Mouse (Mus musculus): Measurements from ENCODE around the gene AI837181. TPM values are rescaled to one million over a fixed set of nuclear protein-coding genes. Genes with fewer than 3 reads are reported as not detected.
A peak's percentile ranks its signal among the peaks of the same experiment; 100 is the strongest.

Gene AI837181
- polyA plus RNA-seq, 1 experiment from 2014 or later = 58.5 TPM

DNA sequence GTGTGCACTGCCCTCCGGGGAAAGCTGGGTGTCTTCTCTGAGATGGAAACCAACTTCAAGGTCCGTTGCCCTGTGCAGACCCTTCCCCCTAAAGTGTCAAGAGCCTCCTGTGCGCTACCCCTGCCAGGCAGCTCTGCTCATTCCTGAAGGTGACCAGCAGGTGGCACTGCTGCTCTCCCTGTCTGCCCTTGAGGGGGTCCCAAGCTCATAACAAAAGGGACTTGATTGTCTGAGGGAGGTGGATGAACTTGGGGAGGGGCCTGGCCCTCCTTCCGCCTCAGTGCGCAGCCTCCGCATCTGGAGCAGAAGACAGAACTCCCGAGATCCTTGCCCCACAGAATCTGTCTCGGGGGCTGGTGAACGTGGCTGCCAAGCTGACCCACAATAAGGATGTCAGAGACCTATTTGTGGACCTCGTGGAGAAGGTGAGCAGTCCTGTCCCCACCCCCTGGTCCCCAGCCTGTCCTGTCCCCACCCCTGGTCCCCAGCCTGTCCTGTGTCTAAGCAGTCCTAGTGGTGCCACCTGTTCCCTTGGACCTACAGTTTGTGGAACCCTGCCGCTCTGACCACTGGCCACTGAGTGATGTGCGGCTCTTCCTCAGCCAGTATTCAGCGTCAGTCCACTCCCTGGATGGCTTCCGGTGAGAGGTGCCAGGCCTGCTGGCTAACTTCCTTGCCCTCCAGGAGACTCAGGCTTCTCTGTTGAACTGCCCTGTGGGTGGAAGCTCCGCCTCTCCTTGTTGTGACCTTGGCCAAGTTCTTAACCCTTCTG is 39.0 kb downstream of the AI837181 start:
- POLR2A ChIA-PET = interaction anchor here (0.6 to 4.1 kb wide), 10 partner anchors 11 to 180 kb away, joined by 3 to 29 read pairs (median 4); partner anchors contain the start of genes Cfl1, Efemp2, Fosl1 and Mus81
- CTCF ChIA-PET = interaction anchor here (0.8 to 11.3 kb wide), 12 partner anchors 8 to 126 kb away, joined by 3 to 143 read pairs (median 5); partner anchors contain the start of genes Cfl1 and Mus81
- ATAC-seq (no peak), DNase-seq (ENCODE audit: low read depth, low spot score) (no peak)
- TF ChIP-seq CTCF (IDR thresholded peaks at IDR 0.05) = no peak
- in situ Hi-C loops (cut with MboI; ENCODE audit: low pct_unique_long_range_greater_than_20kb) = no loop called here
- H3K27me3 ChIP-seq = no peaks in the 10 kb centered on the region

DNA sequence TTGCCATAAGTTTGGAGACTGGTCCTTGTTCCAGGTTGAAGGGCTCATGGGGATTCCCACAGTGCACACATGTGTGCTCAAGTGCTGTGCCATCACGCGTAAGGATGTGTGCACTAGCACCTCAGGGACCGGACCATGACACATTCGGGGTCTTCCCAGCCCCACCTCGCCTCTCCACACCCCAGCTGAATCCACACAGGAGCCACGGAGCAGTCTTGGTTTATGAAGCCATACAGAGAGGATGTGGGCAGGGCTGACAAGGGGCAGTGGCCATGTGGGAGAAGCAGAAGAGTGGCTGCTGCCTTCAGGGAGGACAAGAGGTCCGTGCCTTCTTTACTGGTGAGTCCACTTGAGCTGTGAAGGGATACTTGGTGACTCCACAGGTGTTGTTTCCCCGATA is 40.1 kb downstream of the AI837181 start:
- ATAC-seq (no peak), DNase-seq (ENCODE audit: low read depth, low spot score) (no peak)
- POLR2A ChIA-PET = interaction anchor here (1.0 to 3.2 kb wide), 3 partner anchors 9 to 23 kb away, joined by 3 to 21 read pairs (median 3); partner anchors contain the start of genes Efemp2 and Mus81
- H3K27me3 ChIP-seq = no peaks in the 10 kb centered on the region
- in situ Hi-C loops (cut with MboI; ENCODE audit: low pct_unique_long_range_greater_than_20kb) = no loop called here
- CTCF ChIA-PET = interaction anchor here (0.7 to 11.3 kb wide), 5 partner anchors 19 to 64 kb away, joined by 3 to 143 read pairs (median 7); partner anchors contain the start of genes Cfl1 and Mus81
- no peak for TF ChIP-seq CTCF (IDR thresholded peaks at IDR 0.05)

DNA sequence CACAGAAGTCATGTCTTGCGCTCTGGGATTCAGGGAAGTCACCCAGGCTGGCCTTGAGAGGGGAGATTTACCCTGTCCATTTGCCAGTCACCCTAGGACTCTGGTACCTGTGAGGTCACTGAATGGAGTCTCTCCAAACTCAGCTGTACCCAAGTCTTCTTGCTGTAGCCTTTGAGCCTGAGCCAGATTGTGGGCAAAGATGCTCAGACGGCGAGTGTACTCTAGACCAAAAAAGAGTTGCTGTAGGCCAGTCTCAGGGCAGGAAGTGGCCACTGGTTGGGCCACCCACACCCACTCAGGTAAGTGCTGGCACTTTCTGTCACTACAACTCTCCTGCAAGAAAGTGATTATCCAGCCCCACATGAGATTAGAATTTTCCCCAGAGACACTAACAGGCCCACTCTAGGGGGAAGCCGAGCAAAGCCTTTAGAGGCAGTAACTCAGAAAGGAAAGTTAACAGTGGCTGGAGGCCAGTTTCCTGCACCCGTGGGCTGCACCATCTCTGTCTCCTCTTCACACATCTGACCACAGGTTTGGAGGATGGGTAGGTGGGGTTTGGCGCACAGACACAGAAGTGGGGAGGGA is 42.1 kb downstream of the AI837181 start:
- H3K27me3 ChIP-seq = no peaks in the 10 kb centered on the region
- TF ChIP-seq CTCF (IDR thresholded peaks at IDR 0.05) = no peak
- DNase-seq (ENCODE audit: low read depth, low spot score) (no peak), ATAC-seq (no peak)
- ChIA-PET POLR2A (interaction anchor here (1.0 to 1.4 kb wide), 2 partner anchors 8 to 13 kb away, joined by 3 to 4 read pairs; no protein-coding TSS in a partner anchor), CTCF (interaction anchor here (1.1 to 11.3 kb wide), 2 partner anchors 19 to 62 kb away, joined by 3 to 143 read pairs; partner anchors contain the start of genes Cfl1 and Mus81)
- in situ Hi-C loops (cut with MboI; ENCODE audit: low pct_unique_long_range_greater_than_20kb) = no loop called here

DNA sequence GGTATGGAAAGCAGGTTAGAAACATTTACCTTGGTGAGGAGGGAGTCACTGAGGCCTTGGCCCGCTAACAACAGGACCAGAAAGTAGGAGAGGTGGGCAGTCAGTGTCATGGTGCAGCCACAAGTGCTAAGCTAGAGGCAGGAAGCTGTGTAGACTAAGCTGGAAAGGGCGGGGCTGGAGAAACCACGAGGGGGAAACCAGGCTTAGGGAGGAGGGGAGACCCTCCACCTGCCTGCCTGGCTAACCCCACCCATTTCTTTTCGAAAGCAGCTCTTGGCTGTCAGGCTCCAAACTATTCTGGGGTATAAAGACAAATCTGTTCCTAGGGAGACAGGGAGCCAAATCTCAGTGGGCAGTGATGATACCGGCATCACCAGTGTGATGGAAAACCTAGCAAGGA is 43.4 kb downstream of the AI837181 start, which contains the start of gene Ctsw:
Gene Ctsw, minus strand, starts transcription at position 134 of the 400 bp plus-strand sequence.
- H3K27me3 ChIP-seq = no peaks in the 10 kb centered on the region
- POLR2A ChIA-PET = interaction anchor here (1.0 to 1.4 kb wide), 3 partner anchors 11 to 20 kb away, joined by 3 to 4 read pairs (median 3); partner anchors contain the start of gene Mus81
- DNase-seq (ENCODE audit: low read depth, low spot score) (no peak), ATAC-seq (no peak)
- TF ChIP-seq CTCF (IDR thresholded peaks at IDR 0.05) = no peak
- in situ Hi-C loops (cut with MboI; ENCODE audit: low pct_unique_long_range_greater_than_20kb) = no loop called here
- CTCF ChIA-PET = interaction anchor here (11.3 kb wide), 1 partner anchor 17 kb away, joined by 143 read pairs; the partner anchor contains the start of genes Cfl1 and Mus81

DNA sequence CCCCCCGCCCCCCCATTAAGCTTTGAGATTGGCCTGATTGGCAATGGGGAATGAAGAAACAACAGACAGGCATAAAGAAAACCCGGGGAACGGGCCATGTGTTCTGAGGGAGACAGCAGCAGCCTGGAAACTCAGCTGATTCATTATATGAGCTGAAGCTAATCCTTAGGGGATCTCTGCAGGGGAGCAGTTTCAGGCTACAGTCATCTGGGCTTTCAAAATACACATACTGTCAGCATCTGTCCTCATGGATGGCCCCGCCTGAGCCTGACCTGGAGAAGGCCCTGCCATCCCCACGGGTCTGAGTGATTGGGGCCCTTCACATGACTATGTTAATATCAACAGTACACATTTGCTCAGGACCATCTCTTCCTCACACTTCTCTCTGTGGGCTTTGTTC is 46.9 kb downstream of the AI837181 start:
- in situ Hi-C loops (cut with MboI; ENCODE audit: low pct_unique_long_range_greater_than_20kb) = no loop called here
- DNase-seq (ENCODE audit: low read depth, low spot score) (no peak), ATAC-seq (peak; percentile 23)
- ChIA-PET CTCF (interaction anchor here (1.1 to 8.1 kb wide), 4 partner anchors 9 to 39 kb away, joined by 3 to 97 read pairs (median 13); partner anchors contain the start of genes Ccdc85b, Cfl1 and Mus81), POLR2A (interaction anchor here (0.6 to 8.9 kb wide), 5 partner anchors 12 to 108 kb away, joined by 3 to 135 read pairs (median 4); partner anchors contain the start of genes Cfl1, Fibp and Mus81)
- no peaks in the 10 kb centered on the region for H3K27me3 ChIP-seq
- TF ChIP-seq CTCF (IDR thresholded peaks at IDR 0.05) = no peak

DNA sequence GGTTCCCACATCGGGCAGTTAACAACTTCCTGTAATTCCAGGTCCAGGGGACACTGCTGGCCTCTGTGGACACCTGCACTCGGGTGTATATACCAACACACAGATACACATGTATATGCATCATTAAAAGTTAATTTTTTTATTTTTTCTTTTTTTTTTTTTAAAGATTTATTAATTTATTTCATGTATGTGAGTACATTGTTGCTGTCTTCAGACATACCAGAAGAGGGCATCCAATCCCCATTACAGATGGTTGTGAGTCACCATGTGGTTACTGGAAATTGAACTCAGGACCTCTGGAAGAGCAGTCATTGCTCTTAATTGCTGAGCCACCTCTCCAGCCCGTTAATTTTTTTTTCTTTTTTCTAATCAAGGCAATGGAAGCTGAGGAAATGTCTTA is 47.9 kb downstream of the AI837181 start:
- CTCF ChIA-PET = interaction anchor here (1.1 to 8.1 kb wide), 3 partner anchors 10 to 15 kb away, joined by 5 to 97 read pairs (median 12); partner anchors contain the start of genes Ccdc85b, Cfl1 and Mus81
- TF ChIP-seq CTCF (IDR thresholded peaks at IDR 0.05) = no peak
- in situ Hi-C loops (cut with MboI; ENCODE audit: low pct_unique_long_range_greater_than_20kb) = no loop called here
- POLR2A ChIA-PET = interaction anchor here (0.6 to 8.9 kb wide), 3 partner anchors 15 to 272 kb away, joined by 3 to 135 read pairs (median 3); partner anchors contain the start of genes Ccdc85b, Cfl1 and Mus81
- no peaks in the 10 kb centered on the region for H3K27me3 ChIP-seq
- DNase-seq (ENCODE audit: low read depth, low spot score) (no peak), ATAC-seq (no peak)

DNA sequence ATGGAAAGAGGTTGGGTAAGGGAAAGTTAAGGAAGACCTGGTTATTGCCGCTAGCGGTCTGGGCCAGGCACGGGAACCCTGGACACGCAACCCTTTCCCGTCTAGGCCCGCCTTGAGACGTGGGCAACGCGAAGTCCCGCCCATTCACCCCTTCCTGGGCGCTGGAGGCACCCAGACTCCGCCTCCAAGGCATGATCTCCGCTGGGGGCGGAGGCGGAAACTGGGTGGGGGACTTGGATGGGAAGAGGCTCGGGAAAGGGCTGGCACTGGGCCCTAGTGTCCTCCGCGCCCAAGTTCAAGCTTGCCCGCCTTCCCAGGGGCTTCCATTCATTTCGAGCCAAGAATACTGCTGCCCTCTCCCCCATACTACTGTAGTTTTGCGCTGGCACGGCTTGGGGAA is 48.8 kb downstream of the AI837181 start, which contains the start of gene Efemp2:
Gene Efemp2, plus strand, starts transcription at position 235 of the 400 bp plus-strand sequence.
- TF ChIP-seq CTCF (IDR thresholded peaks at IDR 0.05) = no peak
- ATAC-seq = peak; percentile 65
- POLR2A ChIA-PET = interaction anchor here (0.7 to 8.9 kb wide), 7 partner anchors 8 to 41 kb away, joined by 3 to 135 read pairs (median 3); partner anchors contain the start of genes Cfl1, Fibp and Mus81
- CTCF ChIA-PET = interaction anchor here (1.1 to 8.1 kb wide), 4 partner anchors 10 to 16 kb away, joined by 5 to 97 read pairs (median 14); partner anchors contain the start of genes Ccdc85b, Cfl1 and Mus81
- in situ Hi-C loops (cut with MboI; ENCODE audit: low pct_unique_long_range_greater_than_20kb) = no loop called here
- H3K27me3 ChIP-seq = no peaks in the 10 kb centered on the region
- DNase-seq (ENCODE audit: low read depth, low spot score) = no peak

DNA sequence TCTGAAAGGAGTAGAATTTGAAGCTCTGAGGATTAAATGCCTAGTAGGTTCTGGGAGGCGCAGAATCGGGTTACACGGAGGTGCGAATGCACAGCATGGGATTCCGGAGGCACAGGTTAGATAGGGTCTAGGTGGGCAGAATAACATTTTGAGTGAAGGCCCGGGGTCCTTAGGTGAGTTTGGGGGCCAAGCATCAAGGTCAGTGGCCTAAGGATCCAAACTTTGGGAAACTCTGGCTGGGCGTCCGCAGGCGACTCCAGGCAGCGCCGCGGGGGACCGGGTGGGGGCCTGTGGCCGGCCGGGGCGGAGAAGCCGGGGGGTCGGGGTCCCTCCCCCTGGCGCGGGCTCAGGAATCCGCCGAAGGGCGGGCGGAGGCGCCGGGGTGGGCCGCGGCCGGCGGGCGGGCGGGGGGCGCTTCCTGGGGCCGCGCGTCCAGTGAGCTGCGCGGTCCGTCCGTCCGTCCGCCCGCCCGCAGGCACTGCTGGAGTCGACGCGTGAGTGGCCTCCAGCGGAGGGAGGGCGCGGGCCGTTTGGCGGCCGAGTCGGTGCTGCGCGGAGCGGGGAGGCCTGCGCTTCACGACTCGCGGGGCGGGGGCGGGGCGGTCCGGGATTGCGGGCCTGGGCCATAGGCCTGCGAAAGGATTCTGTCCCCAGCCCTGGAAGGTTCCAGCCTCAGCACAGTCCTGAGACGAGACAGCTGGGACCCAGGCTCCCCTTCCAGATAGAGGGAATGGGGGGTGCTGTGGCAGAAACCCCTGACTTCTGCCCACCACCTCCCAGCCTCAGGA is 49.5 kb downstream of the AI837181 start:
- no peak for DNase-seq (ENCODE audit: low read depth, low spot score)
- in situ Hi-C loops (cut with MboI; ENCODE audit: low pct_unique_long_range_greater_than_20kb) = no loop called here
- CTCF ChIA-PET = interaction anchor here (3.4 to 8.1 kb wide), 2 partner anchors 11 to 13 kb away, joined by 16 to 97 read pairs; partner anchors contain the start of genes Cfl1 and Mus81
- POLR2A ChIA-PET = interaction anchor here (0.7 to 8.9 kb wide), 7 partner anchors 9 to 42 kb away, joined by 3 to 135 read pairs (median 3); partner anchors contain the start of genes Cfl1, Fibp and Mus81
- ATAC-seq = peak; percentile 14
- no peak for TF ChIP-seq CTCF (IDR thresholded peaks at IDR 0.05)
- H3K27me3 ChIP-seq = no peaks in the 10 kb centered on the region
